ENCODE assay signal across 12 mouse cellular contexts in genomic region chr7:116441346-116441745, GRCm38 (mm10). TPM values are rescaled to one million over a fixed set of nuclear protein-coding genes. Genes with fewer than 3 reads are reported as not detected.
A peak's percentile ranks its signal among the peaks of the same experiment; 100 is the strongest.
DNase-seq lines count a peak whose midpoint lies in the region; ATAC-seq and TF ChIP-seq lines count a peak whose summit lies in the region.
"Had no signal": no experiment of that assay in that cellular context is flagged by ENCODE, and none has a peak within 500 bp of the region (broad histone marks: within the 10 kb centered on the region; RNA-seq: fewer than 3 reads in every experiment).

No protein-coding gene starts in this region.

- TF ChIP-seq POLR2A in embryonic fibroblast, embryonic 13.5 days (IDR thresholded peaks at IDR 0.05; ENCODE audit: low read depth, low read length): no peak

- H3K4me1 ChIP-seq in hindbrain, embryonic 10.5 days (replicated peaks): peaks cover 29% of the 10 kb centered on the region
- peaks cover 5% of the 10 kb centered on the region; the same call in 1 of the 2 replicates for H3K4me1 ChIP-seq in hindbrain, embryonic 11.5 days (replicated peaks; ENCODE audit: control insufficient read depth, insufficient read depth, low read length)
- H3K4me1 ChIP-seq in embryonic fibroblast, embryonic 13.5 days (ENCODE audit: control insufficient read depth, insufficient read depth, low read length): peaks cover 3% of the 10 kb centered on the region; the same call in 1 of the 2 replicates
- peaks cover 20% of the 10 kb centered on the region for H3K4me1 ChIP-seq in midbrain, embryonic 14.5 days (ENCODE audit: control insufficient read depth, insufficient read depth, low read length)

- H3K27ac ChIP-seq in hindbrain, embryonic 10.5 days: no peak overlapping the region
- H3K27ac ChIP-seq in hindbrain, embryonic 11.5 days (ENCODE audit: low read depth, low read length): no peak overlapping the region
- H3K27ac ChIP-seq in embryonic fibroblast, embryonic 13.5 days (ENCODE audit: insufficient read depth, low read length): no peak overlapping the region
- no peak overlapping the region for H3K27ac ChIP-seq in midbrain, embryonic 14.5 days (replicated peaks; ENCODE audit: low read depth, low read length)

- DNase-seq in hindbrain, embryonic 10.5 days (ENCODE audit: low spot score): no peak
- DNase-seq in hindbrain, embryonic 11.5 days (ENCODE audit: low spot score): no peak
- DNase-seq in midbrain, embryonic 14.5 days: no peak
- DNase-seq in natural killer cell, adult 2 months (ENCODE audit: low spot score in 2 of 2): no peak
- no peak for DNase-seq in urinary bladder, postnatal 4 days (ENCODE audit: low spot score in 2 of 2)
- DNase-seq: adrenal gland, postnatal 10 days; cerebellum, postnatal 25 days; kidney, postnatal 14 days; thymus, postnatal 36 days had no signal

- no peak overlapping the region for H3K4me2 ChIP-seq in hindbrain, embryonic 11.5 days (replicated peaks; ENCODE audit: low read depth, low read length)
- peak overlapping the region; percentile 80 for H3K4me2 ChIP-seq in midbrain, embryonic 14.5 days (ENCODE audit: low read length)

- ATAC-seq in hindbrain, embryonic 11.5 days (ENCODE audit: low FRiP score): no peak
- peak; percentile 4 for ATAC-seq in CD4-positive, CD25-positive, alpha-beta regulatory T cell, adult 4 months
- ATAC-seq in midbrain, embryonic 14.5 days (ENCODE audit: low FRiP score, low TSS enrichment): no peak
- ATAC-seq in frontal cortex, adult (ENCODE audit: low TSS enrichment): no peak

- no peak for TF ChIP-seq CTCF in embryonic fibroblast, embryonic 13.5 days (IDR thresholded peaks at IDR 0.05; ENCODE audit: borderline replicate concordance, insufficient read depth, low read length)

- peaks cover 14% of the 10 kb centered on the region for H3K36me3 ChIP-seq in hindbrain, embryonic 10.5 days
- no peaks in the 10 kb centered on the region for H3K36me3 ChIP-seq in hindbrain, embryonic 11.5 days (ENCODE audit: control insufficient read depth, insufficient read depth, low read length)
- H3K36me3 ChIP-seq in midbrain, embryonic 14.5 days (ENCODE audit: control insufficient read depth, insufficient read depth, low read length): no peaks in the 10 kb centered on the region

- 82% methylated on average over 1 of the region's 1 CpGs for WGBS in hindbrain, embryonic 10.5 days
- 92% methylated on average over 1 of the region's 1 CpGs for WGBS in hindbrain, embryonic 11.5 days
- 81% methylated on average over 1 of the region's 1 CpGs for WGBS in midbrain, embryonic 14.5 days

- H3K9me3 ChIP-seq in hindbrain, embryonic 10.5 days: 0 out of 2 replicates have a peak, but pooled peaks cover 4% of the 10 kb centered on the region
- H3K9me3 ChIP-seq in hindbrain, embryonic 11.5 days (ENCODE audit: control insufficient read depth, low read length): no peaks in the 10 kb centered on the region
- H3K9me3 ChIP-seq in midbrain, embryonic 14.5 days (ENCODE audit: control insufficient read depth, low read length): no peaks in the 10 kb centered on the region

- H3K27me3 ChIP-seq in hindbrain, embryonic 10.5 days (ENCODE audit: insufficient read depth, poor library complexity, severe bottlenecking): no peaks in the 10 kb centered on the region
- no peaks in the 10 kb centered on the region for H3K27me3 ChIP-seq in hindbrain, embryonic 11.5 days (ENCODE audit: control insufficient read depth, insufficient read depth, low read length)
- no peaks in the 10 kb centered on the region for H3K27me3 ChIP-seq in midbrain, embryonic 14.5 days (ENCODE audit: control insufficient read depth, insufficient read depth, low read length)

- no peak overlapping the region for H3K9ac ChIP-seq in hindbrain, embryonic 11.5 days (ENCODE audit: low read depth, low read length)
- no peak overlapping the region for H3K9ac ChIP-seq in midbrain, embryonic 14.5 days (replicated peaks; ENCODE audit: low read length)

- peak overlapping the region; percentile 96; the same call in 1 of the 2 replicates for H3K4me3 ChIP-seq in hindbrain, embryonic 10.5 days
- no peak overlapping the region for H3K4me3 ChIP-seq in hindbrain, embryonic 11.5 days (ENCODE audit: low read depth, low read length)
- H3K4me3 ChIP-seq in embryonic fibroblast, embryonic 13.5 days (ENCODE audit: insufficient read depth, low read length): peak overlapping the region; percentile 51
- H3K4me3 ChIP-seq in midbrain, embryonic 14.5 days (replicated peaks; ENCODE audit: low read depth, low read length): no peak overlapping the region

RNA-seq across cellular contexts. Expression of gene Pik3c2a, which starts 1.9 kb away (rescaled TPM):
- polyA plus RNA-seq in hindbrain, embryonic 10.5 days (2016; fragmentation: Nextera tagmentation; extraction: Ambion mirVana): 22.5 and 28.4 TPM in 2 replicates
- polyA plus RNA-seq in hindbrain, embryonic 11.5 days (2014; fragmentation: Nextera tagmentation; extraction: Ambion mirVana): 23.4 and 26.5 TPM in 2 replicates
- polyA plus RNA-seq in CD4-positive, CD25-positive, alpha-beta regulatory T cell, adult 4 months (2017; shearing (Covaris generic)): 10 to 100 TPM; 54.9 to 91.3 TPM
- 48.3 and 57.1 TPM in 2 replicates for polyA plus RNA-seq in embryonic fibroblast, embryonic 13.5 days (2011; ENCODE audit: insufficient read length, low read depth, missing spikeins)
- 16.0 and 17.4 TPM in 2 replicates for polyA plus RNA-seq in midbrain, embryonic 14.5 days (2014; fragmentation: Nextera tagmentation; extraction: Ambion mirVana)

Comparison
In these comparisons a context has a peak if more than half of its experiments do, and no peak if none do; other contexts are left out.
1. H3K4me3 ChIP-seq: peak in hindbrain, embryonic 10.5 days (single experiment) and embryonic fibroblast, embryonic 13.5 days (single experiment); none in hindbrain, embryonic 11.5 days (single experiment) and midbrain, embryonic 14.5 days (single experiment).